Mouse (Mus musculus) embryo, embryonic 10 days (tissue): ENCODE data around the gene Dpep1.

Source experiments
- DNase-seq: peaks from one replicate; pipeline ENCODE4 v3.0.0-alpha.2; 2015; ENCODE audit warnings: low spot score

Dpep1 gene

DNA sequence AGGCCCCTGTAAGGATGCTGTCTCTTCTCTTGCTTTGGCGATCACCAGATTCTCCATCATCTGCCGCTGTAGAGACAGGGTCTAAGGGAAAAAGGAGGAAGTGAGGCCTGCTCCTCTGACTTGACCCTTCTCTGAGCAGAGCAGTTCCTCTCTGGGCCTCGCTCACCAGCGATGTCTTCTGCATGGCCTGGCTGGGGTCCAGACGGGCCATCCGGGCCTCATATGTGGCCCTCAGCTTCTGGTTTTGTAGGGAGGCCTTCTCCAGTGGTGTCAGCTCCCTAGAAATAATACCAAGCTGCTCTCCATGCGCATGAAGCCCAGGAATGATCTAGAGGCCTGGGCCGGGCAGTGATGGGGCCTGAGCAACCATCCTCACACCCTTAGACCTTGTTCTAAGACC is 62.6 kb downstream of the Dpep1 start:
- no peak for DNase-seq

DNA sequence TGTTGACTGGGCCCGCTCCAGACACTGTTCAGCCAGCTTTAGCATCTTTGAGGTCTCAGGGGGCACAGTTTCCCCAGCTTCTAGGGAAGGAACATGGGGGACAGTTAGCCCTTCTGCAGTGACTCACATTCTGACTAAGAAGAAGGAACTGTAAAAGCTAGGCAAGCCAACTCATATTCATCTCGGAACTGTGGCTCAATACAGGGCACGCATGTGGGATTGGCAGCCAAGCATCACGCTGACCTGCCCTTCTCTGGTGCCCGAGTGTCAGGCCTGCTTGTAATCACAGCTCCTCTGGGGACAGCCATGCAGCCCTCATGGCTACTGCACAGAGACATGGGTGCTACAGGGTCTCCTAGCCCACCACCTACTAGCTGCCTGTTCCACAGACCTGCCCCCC is 64.9 kb downstream of the Dpep1 start:
- no peak for DNase-seq
